Mouse (Mus musculus) ZHBTc4 (cell line): ENCODE measurements around the gene Aplnr.

Source experiments
- DNase-seq: peaks from one replicate; pipeline ENCODE4 v3.0.0-alpha.2; 2011; ENCODE audit warnings: low read depth, low spot score

Aplnr gene

DNA sequence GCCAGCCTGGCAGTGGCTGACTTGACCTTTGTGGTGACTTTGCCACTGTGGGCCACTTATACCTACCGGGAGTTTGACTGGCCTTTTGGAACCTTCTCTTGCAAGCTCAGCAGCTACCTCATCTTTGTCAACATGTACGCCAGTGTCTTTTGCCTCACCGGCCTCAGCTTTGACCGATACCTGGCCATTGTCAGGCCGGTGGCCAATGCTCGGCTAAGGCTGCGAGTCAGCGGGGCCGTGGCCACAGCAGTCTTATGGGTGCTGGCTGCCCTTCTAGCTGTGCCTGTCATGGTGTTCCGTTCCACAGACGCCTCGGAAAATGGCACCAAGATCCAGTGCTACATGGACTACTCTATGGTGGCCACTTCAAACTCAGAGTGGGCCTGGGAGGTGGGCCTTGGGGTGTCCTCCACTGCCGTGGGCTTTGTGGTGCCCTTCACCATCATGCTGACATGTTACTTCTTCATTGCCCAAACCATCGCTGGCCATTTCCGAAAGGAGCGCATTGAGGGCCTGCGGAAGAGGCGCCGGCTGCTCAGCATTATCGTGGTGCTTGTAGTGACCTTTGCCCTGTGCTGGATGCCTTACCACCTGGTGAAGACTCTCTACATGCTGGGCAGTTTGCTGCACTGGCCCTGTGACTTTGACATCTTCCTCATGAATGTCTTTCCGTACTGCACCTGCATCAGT lies 951 bp downstream of the Aplnr start:
- no peak for DNase-seq

DNA sequence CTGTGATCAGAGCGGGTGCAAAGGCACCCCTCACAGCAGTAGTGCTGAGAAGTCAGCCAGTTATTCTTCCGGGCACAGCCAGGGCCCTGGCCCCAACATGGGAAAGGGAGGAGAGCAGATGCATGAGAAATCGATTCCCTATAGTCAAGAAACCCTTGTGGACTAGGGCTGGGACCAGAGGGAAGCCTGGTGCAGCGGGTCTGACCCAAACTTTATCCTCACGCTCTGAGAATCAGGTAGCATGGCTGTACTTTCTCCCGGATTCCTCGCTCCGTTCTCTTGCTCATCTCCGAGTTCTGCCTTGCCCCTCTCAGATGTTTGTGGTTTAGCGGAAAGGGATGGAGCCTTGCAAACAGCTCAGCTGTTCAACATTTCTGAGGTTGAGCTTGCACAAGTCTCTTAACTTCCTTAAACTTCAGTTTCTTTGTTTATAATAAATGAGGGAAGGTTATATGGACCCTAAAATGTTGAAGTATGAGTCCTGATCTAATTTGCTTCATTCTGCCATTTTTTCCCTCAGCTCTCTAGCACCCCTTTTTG lies 1.6 kb downstream of the Aplnr start:
- DNase-seq: no peak

DNA sequence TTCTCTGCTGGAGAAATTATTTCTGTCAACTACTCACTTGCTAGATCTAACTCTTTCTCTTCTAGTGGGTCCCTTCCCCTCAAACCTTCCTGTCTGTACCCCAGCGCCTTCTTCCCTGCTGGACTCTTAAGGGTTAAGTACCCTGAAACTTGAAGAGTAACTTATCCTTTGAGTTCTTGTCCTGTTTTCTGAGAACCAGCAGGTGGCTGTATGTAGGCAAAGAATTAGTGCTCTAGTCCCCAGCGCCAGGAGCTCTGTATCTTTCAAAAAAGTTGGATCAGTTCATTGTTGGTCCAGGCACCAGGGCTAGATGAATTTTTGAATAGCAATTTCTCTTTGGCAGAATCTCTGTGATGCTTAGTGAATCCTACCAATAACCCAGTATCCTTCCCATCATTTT lies 2.1 kb downstream of the Aplnr start:
- DNase-seq: no peak

DNA sequence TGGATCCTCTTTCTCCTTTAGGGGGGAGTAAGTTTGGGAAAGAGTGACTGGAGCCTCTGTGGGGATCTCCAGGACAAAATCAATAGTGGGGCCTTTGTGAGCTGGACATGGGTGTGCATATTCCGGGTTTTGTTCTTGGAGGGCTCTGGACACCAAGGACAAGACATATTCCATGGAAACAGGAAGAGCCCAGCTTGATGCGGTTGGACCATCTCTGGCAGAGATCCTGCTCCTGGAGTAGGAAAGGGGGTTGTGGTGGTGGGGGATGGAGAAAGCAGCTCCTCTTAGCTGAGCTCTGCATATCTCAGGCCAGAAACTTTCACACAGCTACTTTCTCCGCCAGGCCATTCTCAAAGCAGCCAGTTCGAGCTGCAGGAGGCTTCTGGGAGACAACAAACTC lies 3.4 kb downstream of the Aplnr start:
- no peak for DNase-seq

DNA sequence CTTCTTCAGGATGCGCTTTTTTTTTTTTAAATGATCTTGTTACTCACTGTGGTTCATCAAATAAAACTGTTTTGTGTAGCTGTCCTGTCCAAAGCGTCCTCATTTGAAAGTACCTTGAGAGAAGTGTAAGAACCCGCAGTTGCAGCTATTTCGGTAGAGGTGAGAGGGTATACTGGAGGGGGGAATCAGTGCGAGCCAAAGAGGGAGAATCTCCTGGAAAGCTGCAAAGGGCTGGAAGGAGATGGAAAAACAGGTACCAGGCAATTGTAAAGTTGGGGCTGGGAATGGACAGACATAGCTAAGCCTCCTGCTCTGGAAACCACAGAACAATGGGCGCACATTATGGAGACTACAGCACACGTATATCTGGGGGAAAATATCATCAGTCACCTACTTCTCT lies 3.8 kb downstream of the Aplnr start:
- no peak for DNase-seq

DNA sequence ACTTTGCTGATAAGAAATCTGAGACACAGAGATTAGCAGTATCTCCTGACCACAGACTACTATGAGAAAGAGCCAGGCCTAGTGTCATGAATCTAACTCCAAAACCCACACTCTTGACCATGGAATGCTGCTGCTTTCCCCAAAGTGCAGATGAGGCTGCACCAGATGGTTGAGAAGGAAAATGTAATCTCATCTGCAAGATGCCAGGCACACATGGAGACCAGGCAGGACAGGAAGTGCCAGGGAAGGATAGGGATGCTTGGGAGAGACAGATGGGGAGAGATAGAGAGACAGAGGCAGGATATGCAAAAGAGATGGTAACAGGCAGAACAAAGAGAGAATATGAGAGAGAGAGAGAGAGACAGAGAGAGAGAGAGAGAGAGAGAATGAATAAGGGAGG lies 4.8 kb downstream of the Aplnr start:
- DNase-seq: no peak

DNA sequence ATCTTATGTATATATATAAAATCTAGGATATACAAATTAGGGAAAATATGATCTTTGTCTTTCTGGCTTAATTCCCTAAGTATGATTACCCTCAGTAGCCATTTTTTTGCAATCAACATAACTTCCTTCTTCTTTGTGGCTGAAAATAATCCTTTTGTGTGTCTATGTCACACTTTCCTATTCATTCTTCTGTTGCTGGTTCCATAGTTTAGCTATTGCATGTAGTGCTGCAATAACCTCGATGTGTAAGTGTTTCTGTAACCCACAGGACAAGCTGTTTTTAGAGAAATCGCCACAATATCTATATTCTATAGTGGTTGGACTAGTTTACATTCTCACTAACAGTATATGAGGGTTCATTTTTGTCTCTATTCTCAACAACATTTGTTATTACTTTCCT lies 8.9 kb downstream of the Aplnr start:
- DNase-seq: no peak

DNA sequence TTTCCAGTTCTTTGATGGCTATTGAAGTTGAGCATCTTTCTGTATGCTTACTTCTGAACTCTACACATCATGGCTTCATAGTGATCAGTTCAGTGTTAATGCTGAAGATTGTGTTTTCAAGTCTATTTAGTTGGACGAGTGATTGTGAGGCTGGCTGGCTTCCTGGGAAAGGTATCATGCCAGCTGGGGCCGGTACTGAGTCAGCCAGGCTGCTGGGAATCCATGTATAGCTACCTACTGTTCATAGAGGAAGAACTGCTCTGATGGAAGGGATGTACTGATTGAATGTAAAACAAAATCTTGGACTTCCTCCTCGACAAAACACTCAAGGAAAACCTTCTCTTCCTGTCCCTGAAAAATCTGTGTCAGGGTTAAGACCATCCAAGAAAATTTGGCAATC lies 9.3 kb downstream of the Aplnr start:
- DNase-seq: no peak

DNA sequence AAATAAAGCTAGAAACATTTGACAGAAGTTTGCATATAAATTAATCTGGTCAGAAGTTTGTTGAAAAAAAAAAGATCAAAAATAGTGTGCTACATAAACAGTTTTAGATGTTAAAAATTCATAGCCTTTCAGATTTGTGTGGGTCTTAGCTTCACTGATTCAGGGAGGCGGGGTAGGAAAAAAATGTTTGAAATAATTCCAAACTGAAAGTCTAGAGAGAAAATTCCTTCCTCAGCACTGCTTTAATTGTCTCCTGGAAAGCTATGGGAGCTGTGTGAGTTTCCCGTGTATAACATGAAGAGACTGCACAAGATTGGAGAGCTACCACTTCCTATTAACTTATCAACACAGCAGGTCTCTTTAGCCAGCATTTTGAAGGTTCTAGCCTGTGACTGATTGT lies 11.5 kb downstream of the Aplnr start:
- no peak for DNase-seq

DNA sequence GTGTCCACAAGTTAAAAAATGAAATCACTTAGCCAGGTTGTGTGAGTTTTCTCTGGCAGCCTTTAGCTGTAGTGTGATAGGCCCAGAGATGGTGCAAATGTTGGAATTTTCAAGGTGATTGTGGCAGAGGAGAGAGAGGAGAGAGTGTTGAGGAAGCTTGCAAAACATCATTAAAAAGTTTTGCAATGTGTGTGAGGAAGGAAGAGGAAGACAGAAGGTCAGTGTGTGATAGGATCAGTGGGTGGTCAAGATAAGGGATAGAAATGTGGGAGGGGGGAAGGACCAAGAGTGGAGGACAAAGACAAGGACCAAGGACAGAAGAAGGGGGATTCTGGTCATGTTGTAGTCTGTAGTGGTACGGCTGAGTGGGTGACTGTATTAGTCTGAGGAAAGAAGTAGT lies 14.3 kb downstream of the Aplnr start:
- DNase-seq: no peak

DNA sequence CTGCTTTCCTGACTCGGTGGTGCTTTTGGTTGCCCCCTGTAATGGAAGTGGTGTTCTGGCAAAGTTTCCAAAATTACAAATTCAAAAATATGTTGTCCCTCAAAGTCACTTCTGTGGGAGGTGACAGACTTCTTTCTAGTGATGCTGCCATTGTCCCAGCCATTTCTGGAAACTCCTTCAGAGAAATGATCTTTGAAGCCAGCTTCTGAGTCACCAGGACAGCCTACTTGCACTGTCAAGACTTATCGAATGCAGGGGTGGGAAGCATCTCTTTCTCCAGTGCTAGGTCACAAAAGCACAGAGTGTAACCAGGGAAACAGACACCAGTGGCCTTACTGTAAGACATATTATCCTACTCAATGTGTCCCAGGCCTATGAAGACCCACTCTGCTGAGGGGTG lies 15.2 kb downstream of the Aplnr start:
- DNase-seq: no peak

DNA sequence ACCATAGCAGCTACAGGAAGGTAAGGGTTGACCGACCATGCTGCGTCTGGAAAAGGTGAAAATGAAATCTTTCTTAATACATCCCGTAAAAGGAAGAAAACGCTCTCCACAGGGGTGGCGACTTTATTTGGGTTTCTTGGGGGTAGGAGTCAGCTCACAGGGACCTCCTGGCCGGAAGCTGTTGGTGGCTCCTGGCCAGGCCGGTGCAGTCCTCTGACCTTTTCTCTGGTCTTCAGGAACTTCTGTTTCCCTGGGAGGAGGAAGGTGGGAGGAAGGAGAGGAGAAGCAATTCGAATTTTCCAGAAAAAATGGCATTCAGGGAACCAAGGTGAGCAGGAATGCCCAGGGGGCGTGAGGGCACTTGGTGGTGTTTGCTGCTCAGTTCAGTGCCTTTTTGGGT lies 19.3 kb downstream of the Aplnr start:
- DNase-seq: no peak

DNA sequence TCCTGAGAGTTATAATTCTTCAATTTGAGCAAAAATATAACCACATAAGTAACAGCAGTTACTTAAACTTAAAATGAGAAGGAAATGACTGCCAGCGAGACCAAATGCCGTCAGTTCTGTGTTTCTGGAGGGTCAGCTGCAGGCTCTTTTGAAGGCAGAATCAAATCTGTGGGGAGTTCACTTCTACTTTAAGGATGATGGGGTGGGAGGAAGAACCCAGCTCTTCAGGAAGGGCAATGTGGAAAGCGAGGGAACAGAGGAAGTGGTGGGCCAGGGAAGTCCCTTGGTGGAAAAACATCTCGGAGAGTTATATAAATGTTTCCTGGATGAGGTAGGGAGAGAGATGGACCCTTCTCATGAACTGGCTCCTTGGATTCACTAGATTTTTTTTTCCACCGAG lies 20.1 kb downstream of the Aplnr start:
- DNase-seq: no peak

DNA sequence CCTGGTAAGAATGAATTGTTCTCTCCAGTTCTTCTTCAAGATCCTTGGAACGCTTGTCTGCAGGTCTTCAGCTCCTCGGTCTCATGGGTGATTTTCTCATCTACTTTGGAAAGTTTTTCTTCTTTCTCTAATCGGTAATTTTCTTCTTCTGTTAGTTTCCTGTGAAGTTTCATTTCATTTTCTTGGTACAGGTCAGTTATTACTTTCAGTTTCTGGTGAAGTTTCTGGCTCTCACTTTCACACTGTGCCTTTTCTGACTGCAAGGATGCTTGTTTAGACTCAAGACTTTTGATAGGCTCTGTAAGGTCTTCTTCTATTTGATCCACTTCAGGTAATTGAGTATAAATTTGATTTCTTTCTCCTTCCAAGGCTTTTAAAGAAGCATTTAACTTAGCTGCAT lies 21.4 kb downstream of the Aplnr start:
- DNase-seq: no peak

DNA sequence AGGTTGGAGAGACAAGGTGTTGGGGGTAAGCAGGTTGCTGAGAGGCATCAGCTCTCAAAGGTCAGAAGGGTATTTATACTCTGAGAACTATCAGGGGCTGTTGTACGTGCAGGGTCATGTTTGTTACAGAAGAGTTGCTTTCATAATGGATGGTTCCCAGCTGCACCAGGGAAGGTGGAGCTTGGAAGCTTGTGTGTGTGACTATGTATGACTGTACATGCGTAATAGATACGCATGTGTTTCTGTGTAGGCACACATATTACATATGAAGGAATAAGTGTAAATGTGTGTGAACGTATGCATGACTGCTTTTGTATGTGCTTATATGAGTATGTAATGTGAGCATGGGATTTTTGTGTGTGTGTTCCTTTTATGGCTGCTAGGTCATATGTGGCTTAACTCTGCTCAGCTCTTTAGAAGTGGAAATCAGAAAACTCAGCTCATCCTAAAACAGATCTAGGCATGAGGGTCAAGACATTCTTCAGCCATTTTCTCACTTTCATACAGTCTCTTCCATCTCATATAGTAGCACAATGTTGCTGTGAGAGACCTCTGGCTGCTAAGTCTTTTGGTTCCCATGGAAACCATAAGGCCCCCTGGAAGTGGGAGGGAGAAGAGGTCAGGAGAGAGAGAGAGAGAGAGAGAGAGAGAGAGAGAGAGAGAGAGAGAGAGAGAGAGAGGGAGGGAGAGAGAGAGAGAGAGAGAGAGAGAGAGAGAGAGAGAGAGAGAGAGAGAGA lies 25.0 kb downstream of the Aplnr start:
- no peak for DNase-seq

DNA sequence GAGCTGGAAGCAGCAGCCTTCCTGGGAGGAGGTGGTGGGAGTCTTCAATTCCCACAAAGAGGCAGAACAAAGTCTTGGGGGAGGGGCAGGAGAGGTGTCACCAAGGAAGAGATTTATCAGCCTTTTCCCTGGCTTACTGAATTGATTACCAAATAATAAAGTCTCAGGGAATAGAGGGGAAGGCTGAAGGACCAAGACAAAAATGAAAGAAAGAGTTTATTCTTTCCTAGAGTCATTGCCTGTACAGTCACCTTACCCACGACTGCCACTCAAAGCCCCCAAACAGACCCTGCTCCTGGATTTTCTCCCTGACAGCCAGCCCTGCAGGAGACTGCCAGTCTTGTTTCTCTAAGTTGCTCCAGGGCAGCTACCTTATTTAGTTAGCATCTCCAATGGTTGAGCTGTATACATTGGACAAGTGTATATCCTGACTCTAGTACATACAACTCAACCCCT lies 25.6 kb downstream of the Aplnr start:
- DNase-seq: no peak

DNA sequence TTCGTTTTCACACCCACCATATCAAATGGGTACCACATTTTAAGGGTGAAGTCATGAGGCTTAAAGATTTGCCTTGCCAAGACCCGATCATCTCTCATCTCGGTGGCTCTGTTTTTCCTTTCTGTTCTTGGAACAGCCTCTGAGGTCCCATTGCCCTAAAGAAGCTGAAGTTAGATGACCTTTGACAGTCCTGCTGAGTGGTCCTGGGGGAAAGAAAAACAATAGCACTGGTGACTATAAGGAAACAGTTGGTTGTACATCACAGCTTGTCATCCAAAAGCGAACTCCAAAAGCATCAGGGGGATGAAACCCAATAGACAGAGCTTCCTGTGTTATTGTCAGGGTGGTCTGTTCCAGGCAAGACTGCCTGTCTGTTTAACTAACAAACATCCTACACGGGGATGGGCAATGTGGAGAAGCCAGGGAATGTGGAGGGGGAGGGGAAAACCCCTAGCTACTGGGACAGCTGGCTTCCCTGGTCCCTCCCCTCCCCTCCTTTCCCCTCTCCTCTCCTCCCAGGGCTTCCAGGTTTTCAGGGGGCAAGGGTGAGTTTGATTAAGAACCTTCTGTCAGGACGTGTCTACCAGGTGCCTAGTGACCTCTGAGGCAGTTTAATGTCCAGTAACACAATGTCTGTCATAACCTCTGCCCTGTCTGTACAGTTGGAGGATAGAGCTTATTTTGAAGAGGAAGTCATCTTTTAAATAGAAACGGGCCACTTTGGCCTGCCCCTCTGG lies 27.5 kb downstream of the Aplnr start:
- no peak for DNase-seq

DNA sequence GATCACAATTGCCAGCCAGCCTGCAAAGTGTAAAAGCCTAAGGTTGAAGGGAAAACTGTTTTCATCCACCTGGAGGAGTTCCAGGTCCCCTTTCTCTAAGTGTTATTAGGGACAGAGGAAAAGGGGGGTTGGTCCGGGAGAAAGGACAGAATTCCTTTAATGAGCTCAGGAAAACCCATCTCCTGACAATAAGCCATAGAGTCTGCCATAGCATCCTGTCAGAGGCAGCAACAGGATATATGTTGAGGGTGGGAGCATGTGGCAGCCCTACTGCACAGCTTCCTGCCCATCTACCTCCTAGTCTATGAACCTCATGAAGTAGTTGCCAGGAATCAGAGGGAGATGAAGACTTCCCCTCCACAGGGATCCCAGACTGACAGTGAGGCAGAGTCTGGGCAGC lies 31.6 kb downstream of the Aplnr start:
- DNase-seq: no peak

DNA sequence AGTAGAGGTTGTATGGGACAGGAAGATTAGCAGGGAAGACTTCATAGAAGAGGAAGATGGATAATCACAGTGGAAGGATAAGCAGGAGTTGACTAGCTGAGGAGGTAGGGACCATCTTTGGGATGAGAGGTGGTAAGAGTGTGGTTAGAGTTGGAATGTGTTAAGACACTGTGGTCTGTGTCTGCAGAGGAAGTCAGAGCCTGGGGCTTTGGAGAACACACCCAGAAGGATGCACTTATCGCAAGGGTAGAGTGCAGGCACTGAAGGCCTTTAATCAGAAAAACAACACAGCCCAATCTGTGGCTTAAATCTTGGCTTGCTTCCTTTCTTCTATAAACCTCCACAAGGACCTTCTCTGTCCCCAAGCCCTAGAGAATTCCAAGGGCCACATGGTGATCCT lies 32.3 kb downstream of the Aplnr start:
- DNase-seq: no peak

DNA sequence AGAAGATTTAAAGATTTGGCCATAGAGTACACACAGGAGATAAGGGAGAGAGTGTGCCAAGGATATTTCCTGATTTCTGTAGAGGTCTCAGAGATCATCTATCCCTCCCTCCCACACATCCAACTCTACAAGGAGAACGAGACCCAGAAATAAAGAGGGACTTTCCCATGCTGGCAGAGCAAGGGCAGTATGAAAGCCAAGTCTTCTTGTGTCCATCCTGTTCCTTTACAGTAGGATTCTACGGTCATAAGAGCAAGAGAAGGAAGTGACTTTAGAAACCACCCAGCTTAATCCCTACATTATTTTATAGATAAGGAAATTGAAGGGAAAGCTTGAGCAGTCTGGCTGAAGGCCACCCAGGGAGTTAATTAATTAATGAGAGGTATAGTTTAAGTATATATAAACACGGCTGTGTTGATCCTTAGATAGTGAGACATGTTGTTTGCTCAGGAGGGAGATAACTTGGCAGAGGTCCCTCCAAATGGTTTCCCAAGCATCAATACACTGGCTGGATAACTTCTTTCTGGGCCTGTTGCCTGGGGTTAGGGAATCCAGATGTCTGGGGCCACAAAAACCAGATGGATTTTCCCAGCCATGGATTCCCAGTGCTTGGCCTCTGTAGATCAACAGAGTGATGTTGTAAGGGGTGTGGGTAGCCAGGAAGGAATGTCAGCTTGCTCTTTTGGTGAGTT lies 36.2 kb downstream of the Aplnr start:
- DNase-seq: no peak

DNA sequence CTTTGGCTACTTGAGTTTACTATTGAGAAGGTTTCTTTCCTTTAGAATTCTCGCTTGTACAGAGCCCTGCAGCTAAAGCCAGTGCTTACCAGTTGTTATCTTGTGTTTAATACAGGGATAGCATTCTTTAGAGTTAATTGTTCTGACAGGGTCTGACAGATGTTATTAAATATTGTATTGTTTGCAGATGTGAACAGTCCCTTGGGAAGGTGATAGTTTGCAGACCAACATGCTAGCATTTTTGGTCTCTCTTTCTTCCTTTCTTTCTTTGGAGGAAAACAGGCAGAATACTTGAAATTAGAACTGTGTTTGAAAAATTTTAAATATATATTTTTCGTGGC lies 36.7 kb downstream of the Aplnr start:
- no peak for DNase-seq

DNA sequence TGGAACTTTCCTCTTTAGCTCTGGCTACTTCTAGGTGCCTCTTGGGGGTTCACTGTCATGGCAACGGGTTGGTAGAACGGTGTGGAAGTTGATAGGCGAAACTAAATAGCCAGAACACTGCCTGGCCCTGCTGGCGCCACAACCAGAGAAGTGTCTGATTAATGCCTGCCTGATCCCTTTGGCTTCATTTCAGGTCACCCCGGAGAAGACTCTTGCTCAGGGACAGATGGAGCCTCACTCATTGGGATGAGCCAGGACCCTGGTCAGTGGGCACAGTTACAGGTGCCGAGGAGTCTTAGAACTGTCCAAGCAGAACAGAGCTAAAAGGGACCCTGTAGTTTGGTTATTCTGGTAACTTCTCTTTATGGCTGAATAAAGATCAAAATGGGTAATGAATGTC lies 37.5 kb downstream of the Aplnr start:
- DNase-seq: no peak
